Mouse (Mus musculus): Measurements from ENCODE around the gene Dhx16. TPM values are rescaled to one million over a fixed set of nuclear protein-coding genes. Genes with fewer than 3 reads are reported as not detected.

Dhx16 gene
- polyA plus RNA-seq, 2 experiments = 25.5 to 46.0 TPM

DNA sequence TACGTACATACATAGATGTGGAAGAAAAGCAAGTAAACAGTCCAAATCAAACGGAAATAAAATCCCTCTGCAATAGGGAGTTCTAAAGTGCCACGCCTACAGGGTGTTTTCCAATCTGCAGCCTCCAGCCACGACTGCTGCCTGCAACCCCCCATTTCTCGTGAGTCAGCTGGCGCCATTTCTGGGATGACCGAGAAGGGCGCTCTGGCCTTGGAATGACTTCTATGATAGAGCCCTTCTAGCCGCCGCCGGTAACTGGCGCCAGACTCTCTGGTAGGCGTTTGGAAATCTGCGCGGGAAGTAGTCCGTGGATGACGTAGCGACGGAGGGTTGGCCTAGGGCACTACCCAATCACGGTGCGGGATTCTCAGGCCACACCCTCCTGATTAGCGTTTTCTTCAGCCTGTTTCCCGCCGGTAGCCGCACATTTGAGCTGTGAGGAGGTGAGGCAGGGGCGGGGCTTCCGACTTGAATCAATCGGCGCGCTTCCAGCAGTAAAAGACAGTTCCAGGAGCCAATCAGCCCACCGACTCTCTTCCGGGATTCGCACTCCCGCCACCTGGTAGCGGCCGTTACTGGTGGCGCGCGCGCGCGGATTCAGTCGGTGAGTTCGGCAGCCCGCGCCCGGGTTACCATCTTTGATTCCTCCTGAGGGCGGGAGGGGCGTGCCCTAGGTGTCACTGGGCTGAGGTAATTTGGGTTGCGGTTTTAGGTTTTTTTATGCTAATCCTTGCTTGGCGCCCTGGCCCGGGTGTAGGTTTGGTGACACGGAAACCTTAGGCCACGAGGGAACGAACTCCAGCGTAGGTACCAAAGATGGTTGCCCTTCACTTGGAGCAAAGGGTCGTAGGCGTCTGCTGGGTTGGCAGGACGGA lies 38.3 kb upstream of the Dhx16 start, which contains the start of gene Mdc1:
Gene Mdc1 (plus strand): TSS at position 440 of the 875 bp plus-strand sequence.
- H3K27me3 ChIP-seq (ENCODE audit: control insufficient read depth, insufficient read depth, low read length) = no peaks in the 10 kb centered on the region
- ATAC-seq (ENCODE audit: insufficient read depth) (peak; percentile 84), DNase-seq (ENCODE audit: low read depth in 3 of 3, low spot score in 3 of 3) (peak; percentile 100)
- H3K9ac ChIP-seq (replicated peaks) = peak within 1 kb of the TSS; percentile 83
- no peaks in the 10 kb centered on the region for H3K9me3 ChIP-seq (ENCODE audit: control insufficient read depth, low read length)
- peaks cover 25% of the 10 kb centered on the region for H3K36me3 ChIP-seq (replicated peaks; ENCODE audit: control insufficient read depth, insufficient read depth, low read depth)
- H3K27ac ChIP-seq = peak within 1 kb of the TSS; percentile 96
- peak; percentile 54 for TF ChIP-seq CTCF (IDR thresholded peaks at IDR 0.05; ENCODE audit: low read depth)
- peak; percentile 78 for TF ChIP-seq EP300 (IDR thresholded peaks at IDR 0.05; ENCODE audit: low read depth)
- H3K4me2 ChIP-seq (ENCODE audit: low read depth) = peak within 1 kb of the TSS; percentile 96
- WGBS (ENCODE audit: insufficient replicate concordance) = under 1% methylated on average over 59 of the region's 59 CpGs
- H3K4me1 ChIP-seq (replicated peaks; ENCODE audit: control insufficient read depth in 2 of 2, insufficient read depth in 2 of 2, low read length in 1 of 2) = peaks cover 27 to 37% of the 10 kb centered on the region in 2 experiments
- peak within 1 kb of the TSS; percentile 74 to 86 for H3K4me3 ChIP-seq (ENCODE audit: insufficient read depth in 1 of 2, low read depth in 2 of 2, low read length in 2 of 2)

GRCm38 (mm10) chr17:35842006-35842405 lies 37.6 kb upstream of the Dhx16 start:
- H3K9me3 ChIP-seq (ENCODE audit: control insufficient read depth, low read length) = no peaks in the 10 kb centered on the region
- peaks cover 24 to 35% of the 10 kb centered on the region in 2 experiments for H3K4me1 ChIP-seq (replicated peaks; ENCODE audit: control insufficient read depth in 2 of 2, insufficient read depth in 2 of 2, low read length in 1 of 2)
- H3K27ac ChIP-seq = peak overlapping the region; percentile 88
- peaks cover 27% of the 10 kb centered on the region for H3K36me3 ChIP-seq (replicated peaks; ENCODE audit: control insufficient read depth, insufficient read depth, low read depth)
- 6% methylated on average over 11 of the region's 11 CpGs for WGBS (ENCODE audit: insufficient replicate concordance)
- ATAC-seq (ENCODE audit: insufficient read depth) (no peak), DNase-seq (ENCODE audit: low read depth in 3 of 3, low spot score in 3 of 3) (no peak)
- peak overlapping the region; percentile 74 to 86 for H3K4me3 ChIP-seq (ENCODE audit: insufficient read depth in 1 of 2, low read depth in 2 of 2, low read length in 2 of 2)
- TF ChIP-seq CTCF (IDR thresholded peaks at IDR 0.05; ENCODE audit: low read depth) (no peak), EP300 (IDR thresholded peaks at IDR 0.05; ENCODE audit: low read depth) (no peak)
- peak overlapping the region; percentile 82 for H3K4me2 ChIP-seq (ENCODE audit: low read depth)
- no peaks in the 10 kb centered on the region for H3K27me3 ChIP-seq (ENCODE audit: control insufficient read depth, insufficient read depth, low read length)
- peak overlapping the region; percentile 83 for H3K9ac ChIP-seq (replicated peaks)

DNA sequence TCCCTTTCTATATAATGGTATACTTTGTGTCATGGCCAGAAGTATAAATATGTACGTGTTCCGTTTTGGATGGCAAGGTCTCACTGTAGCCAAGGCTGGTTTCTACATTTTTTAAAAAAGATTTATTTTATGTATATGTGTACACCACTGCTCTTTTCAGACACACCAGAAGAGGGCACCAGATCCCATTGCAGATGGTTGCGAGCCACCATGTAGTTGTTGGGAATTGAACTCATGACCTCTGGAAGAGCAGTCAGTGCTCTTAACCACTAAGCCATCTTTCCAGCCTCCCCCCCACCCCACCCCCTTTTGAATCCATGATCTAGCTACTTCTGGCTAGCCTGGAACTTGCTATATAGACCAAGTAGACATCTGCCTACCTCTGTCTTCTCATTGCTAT lies 36.1 kb upstream of the Dhx16 start:
- no peak overlapping the region for H3K9ac ChIP-seq (replicated peaks)
- 87% methylated on average over 3 of the region's 3 CpGs for WGBS (ENCODE audit: insufficient replicate concordance)
- ATAC-seq (ENCODE audit: insufficient read depth) = no peak
- H3K9me3 ChIP-seq (ENCODE audit: control insufficient read depth, low read length) = no peaks in the 10 kb centered on the region
- no peak overlapping the region for H3K4me3 ChIP-seq (ENCODE audit: insufficient read depth in 1 of 2, low read depth in 2 of 2, low read length in 2 of 2)
- H3K36me3 ChIP-seq (replicated peaks; ENCODE audit: control insufficient read depth, insufficient read depth, low read depth) = peaks cover 42% of the 10 kb centered on the region
- TF ChIP-seq EP300 (IDR thresholded peaks at IDR 0.05; ENCODE audit: low read depth) = no peak
- peak; percentile 47 for TF ChIP-seq CTCF (IDR thresholded peaks at IDR 0.05; ENCODE audit: low read depth)
- H3K27me3 ChIP-seq (ENCODE audit: control insufficient read depth, insufficient read depth, low read length) = no peaks in the 10 kb centered on the region
- no peak overlapping the region for H3K4me2 ChIP-seq (ENCODE audit: low read depth)
- H3K4me1 ChIP-seq (replicated peaks; ENCODE audit: control insufficient read depth in 2 of 2, insufficient read depth in 2 of 2, low read length in 1 of 2) = peaks cover 22 to 34% of the 10 kb centered on the region in 2 experiments
- H3K27ac ChIP-seq = no peak overlapping the region
- no peak for DNase-seq (ENCODE audit: low read depth in 3 of 3, low spot score in 3 of 3)

- H3K27ac ChIP-seq = no peak overlapping the region
- H3K27me3 ChIP-seq (ENCODE audit: control insufficient read depth, insufficient read depth, low read length) = no peaks in the 10 kb centered on the region
- H3K4me3 ChIP-seq (ENCODE audit: insufficient read depth in 1 of 2, low read depth in 2 of 2, low read length in 2 of 2) = no peak overlapping the region
- peaks cover 83% of the 10 kb centered on the region for H3K36me3 ChIP-seq (replicated peaks; ENCODE audit: control insufficient read depth, insufficient read depth, low read depth)
- ATAC-seq (ENCODE audit: insufficient read depth) (no peak), DNase-seq (ENCODE audit: low read depth in 3 of 3, low spot score in 3 of 3) (no peak)
- H3K4me1 ChIP-seq (replicated peaks; ENCODE audit: control insufficient read depth in 2 of 2, insufficient read depth in 2 of 2, low read length in 1 of 2) = peaks cover 10 to 13% of the 10 kb centered on the region in 2 experiments
- TF ChIP-seq CTCF (IDR thresholded peaks at IDR 0.05; ENCODE audit: low read depth) = peak; percentile 33
- no peak for TF ChIP-seq EP300 (IDR thresholded peaks at IDR 0.05; ENCODE audit: low read depth)
- H3K4me2 ChIP-seq (ENCODE audit: low read depth) = no peak overlapping the region
- 63% methylated on average over 1 of the region's 1 CpGs for WGBS (ENCODE audit: insufficient replicate concordance)
- H3K9ac ChIP-seq (replicated peaks) = no peak overlapping the region
- H3K9me3 ChIP-seq (ENCODE audit: control insufficient read depth, low read length) = no peaks in the 10 kb centered on the region
Measured at GRCm38 (mm10) chr17:35848112-35848511, 31.5 kb upstream of the Dhx16 start.

- 14% methylated on average over 3 of the region's 3 CpGs for WGBS (ENCODE audit: insufficient replicate concordance)
- Histone ChIP-seq H3K36me3 (replicated peaks; ENCODE audit: control insufficient read depth, insufficient read depth, low read depth) (peaks cover 70% of the 10 kb centered on the region), H3K4me2 (ENCODE audit: low read depth) (no peak overlapping the region), H3K27ac (peak overlapping the region; percentile 79), H3K4me1 (replicated peaks; ENCODE audit: control insufficient read depth in 2 of 2, insufficient read depth in 2 of 2, low read length in 1 of 2) (peaks cover 8 to 12% of the 10 kb centered on the region in 2 experiments), H3K4me3 (ENCODE audit: insufficient read depth in 1 of 2, low read depth in 2 of 2, low read length in 2 of 2) (no peak overlapping the region), H3K9ac (replicated peaks) (0 out of 2 replicates have a peak overlapping the region, but pooled peaks have one; percentile 51), H3K9me3 (ENCODE audit: control insufficient read depth, low read length) (no peaks in the 10 kb centered on the region), H3K27me3 (ENCODE audit: control insufficient read depth, insufficient read depth, low read length) (no peaks in the 10 kb centered on the region)
- peak; percentile 33; the same call in 1 of the 2 replicates for TF ChIP-seq CTCF (IDR thresholded peaks at IDR 0.05; ENCODE audit: low read depth)
- TF ChIP-seq EP300 (IDR thresholded peaks at IDR 0.05; ENCODE audit: low read depth) = peak; percentile 51
- DNase-seq (ENCODE audit: low read depth in 3 of 3, low spot score in 3 of 3) (peak in 1 of 3 experiments; percentile 38), ATAC-seq (ENCODE audit: insufficient read depth) (peak; percentile 77)
Measured at GRCm38 (mm10) chr17:35850974-35851373, 28.6 kb upstream of the Dhx16 start.
